34 mouse cellular contexts compared by ENCODE assay signal in genomic region chr19:4349455-4349854, GRCm38 (mm10).
"Had no signal": no experiment of that assay in that cellular context is flagged by ENCODE, and none has a peak within 500 bp of the region (broad histone marks: within the 10 kb centered on the region; RNA-seq: fewer than 3 reads in every experiment).

No protein-coding gene starts in this region.

- ATAC-seq: hindbrain, embryonic 16.5 days; hindbrain, postnatal 0 days; inflammation-experienced regulatory T-cells, adult 6 months; intestine, embryonic 15.5 days; intestine, embryonic 16.5 days; intestine, postnatal 0 days had no signal

- H3K4me2 ChIP-seq: heart, embryonic 12.5 days; heart, embryonic 13.5 days; heart, embryonic 15.5 days; hindbrain, embryonic 12.5 days; hindbrain, embryonic 13.5 days; hindbrain, embryonic 14.5 days; hindbrain, embryonic 15.5 days; intestine, embryonic 15.5 days; kidney, embryonic 15.5 days had no signal

- H3K27ac ChIP-seq: heart, embryonic 10.5 days; heart, embryonic 13.5 days; heart, embryonic 15.5 days; hindbrain, embryonic 10.5 days; hindbrain, embryonic 12.5 days; hindbrain, embryonic 13.5 days; hindbrain, embryonic 14.5 days; hindbrain, embryonic 15.5 days; hindbrain, postnatal 0 days; intestine, embryonic 15.5 days; kidney, embryonic 15.5 days; kidney, postnatal 0 days; left cerebral cortex, adult 2 months had no signal

- H3K4me1 ChIP-seq: heart, embryonic 10.5 days; heart, embryonic 12.5 days; heart, embryonic 13.5 days; heart, embryonic 15.5 days; hindbrain, embryonic 10.5 days; hindbrain, embryonic 12.5 days; hindbrain, embryonic 13.5 days; hindbrain, embryonic 15.5 days; intestine, embryonic 15.5 days; kidney, embryonic 15.5 days had no signal

- H3K4me3 ChIP-seq: heart, embryonic 10.5 days; heart, embryonic 12.5 days; heart, embryonic 13.5 days; heart, embryonic 15.5 days; hindbrain, embryonic 10.5 days; hindbrain, embryonic 12.5 days; hindbrain, embryonic 13.5 days; hindbrain, embryonic 15.5 days; intestine, embryonic 15.5 days; kidney, embryonic 15.5 days; left cerebral cortex, adult 2 months had no signal

- H3K9ac ChIP-seq: heart, embryonic 12.5 days; heart, embryonic 13.5 days; heart, embryonic 15.5 days; hindbrain, embryonic 12.5 days; hindbrain, embryonic 13.5 days; hindbrain, embryonic 14.5 days; hindbrain, embryonic 15.5 days; intestine, embryonic 15.5 days; kidney, embryonic 15.5 days had no signal

- H3K27me3 ChIP-seq: heart, embryonic 12.5 days; heart, embryonic 13.5 days; heart, embryonic 15.5 days; hindbrain, embryonic 12.5 days; hindbrain, embryonic 13.5 days; hindbrain, embryonic 15.5 days; intestine, embryonic 15.5 days; kidney, embryonic 15.5 days had no signal

- DNase-seq: heart, postnatal 10 days; heart, postnatal 14 days; heart, postnatal 36 days; heart, postnatal 4 days; kidney, adult 11 months; kidney, adult 18-20 months; kidney, adult 2 months; kidney, adult 8-10 months; kidney, adult 9 months; kidney, postnatal 10 days; kidney, postnatal 14 days; kidney, postnatal 25 days; kidney, postnatal 36 days; kidney, postnatal 4 days; layer of hippocampus, adult 9-11 months; layer of hippocampus, postnatal 36 days had no signal

- H3K9me3 ChIP-seq: heart, embryonic 10.5 days; heart, embryonic 12.5 days; heart, embryonic 13.5 days; heart, embryonic 15.5 days; hindbrain, embryonic 10.5 days; hindbrain, embryonic 12.5 days; hindbrain, embryonic 13.5 days; hindbrain, embryonic 15.5 days; intestine, embryonic 15.5 days; kidney, embryonic 15.5 days had no signal
